Mouse (Mus musculus) Patski (cell line): Measurements from ENCODE around the gene Prpf4. TPM values are rescaled to one million over a fixed set of nuclear protein-coding genes. Genes with fewer than 3 reads are reported as not detected.

Experiments
- ATAC-seq: fragments of 100-300 bp; one replicate; pipeline ENCODE4 v1.8.0; 2021
- CTCF ChIA-PET: fragments of 350-600 bp; sonication (Branson Sonifier 250); formaldehyde crosslinking; loops from one replicate; lab custom pipeline; 2022; ENCODE audit warnings: inconsistent platforms; lab: Charles Lee
- POLR2A ChIA-PET: fragments of 350-600 bp; sonication (Branson Sonifier 250); formaldehyde crosslinking; loops from one replicate; lab custom pipeline; 2022; ENCODE audit warnings: antibody characterized with exemption, inconsistent platforms; lab: Charles Lee
- DNase-seq: peaks from one replicate; pipeline ENCODE4 v3.0.0-alpha.2; 2011; ENCODE audit warnings: low read depth, low spot score
- H3K27me3 ChIP-seq: fragments of 371-371 bp; one replicate; pipeline ENCODE4 v1.5.1; 2021
- CTCF ChIP-seq: fragments of 100-300 bp; IDR thresholded peaks from one replicate; pipeline ENCODE4 v1.5.1; 2021
- in situ Hi-C: fragments of 300-500 bp; cut with MboI; formaldehyde crosslinking; loops from 3 replicates; pipeline ENCODE4 v1.11.1; 2018; ENCODE audit warnings: low pct_unique_long_range_greater_than_20kb, mixed read lengths
- polyA plus RNA-seq: library from polyadenylated mRNA; unstranded; gene quantifications from one replicate; pipeline ENCODE4 v1.2.3, GENCODE M21; 2021

Prpf4 gene
- polyA plus RNA-seq, 1 experiment from 2014 or later: 10.9 TPM

DNA sequence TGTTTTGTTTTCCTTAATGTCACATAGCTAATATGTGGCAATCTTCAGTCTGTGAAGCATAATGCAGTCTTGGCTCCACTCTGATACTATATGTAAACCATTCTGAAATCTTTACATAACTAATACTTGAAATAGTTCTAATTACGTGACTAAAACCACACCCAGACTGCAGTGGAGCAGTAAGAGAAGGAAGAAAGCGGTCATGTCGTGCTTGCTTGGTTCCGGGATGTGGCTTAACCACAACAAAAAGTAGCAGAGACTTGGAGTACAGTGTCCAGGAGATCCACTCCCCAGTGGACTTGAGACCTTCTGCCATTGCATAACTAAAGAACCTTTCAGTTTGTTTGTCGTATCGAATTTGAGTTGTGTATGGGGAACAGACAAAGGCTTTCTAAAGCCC, 41.0 kb upstream of the Prpf4 start:
- ATAC-seq (peak; percentile 44), DNase-seq (no peak)
- ChIA-PET POLR2A (no interaction called here), CTCF (interaction anchor here (0.7 kb wide), 1 partner anchor 30 kb away, joined by 3 read pairs; no protein-coding TSS in a partner anchor)
- no peaks in the 10 kb centered on the region for H3K27me3 ChIP-seq
- no peak for TF ChIP-seq CTCF
- in situ Hi-C loops: no loop called here

GRCm38 (mm10) chr4:62369091-62369490, 39.5 kb upstream of the Prpf4 start:
- ATAC-seq: no peak
- in situ Hi-C loops: no loop called here
- no peak for DNase-seq
- CTCF ChIA-PET: interaction anchor here (1.4 kb wide), 1 partner anchor 10 kb away, joined by 4 read pairs; no protein-coding TSS in a partner anchor
- H3K27me3 ChIP-seq: no peaks in the 10 kb centered on the region
- no peak for TF ChIP-seq CTCF
- POLR2A ChIA-PET: no interaction called here

DNA sequence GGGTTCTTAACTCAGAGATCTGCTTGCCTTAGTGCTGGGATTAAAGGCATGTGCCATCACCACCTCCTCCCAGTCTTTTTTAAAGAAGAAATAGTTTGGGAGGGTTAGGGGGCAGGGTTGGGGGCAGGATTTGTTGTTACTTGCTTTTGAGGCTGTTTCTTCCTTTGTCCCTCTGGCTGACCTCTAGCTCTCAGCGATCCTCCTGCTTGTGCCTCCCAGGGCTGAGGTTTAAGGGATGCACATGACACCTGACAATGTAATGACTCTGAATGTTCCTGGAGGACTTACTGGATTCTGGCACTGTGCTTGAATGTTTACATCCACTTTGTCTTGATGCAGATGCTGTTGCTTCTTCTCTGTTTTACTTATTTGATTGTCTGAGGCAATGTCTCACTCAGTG, 36.2 kb upstream of the Prpf4 start:
- POLR2A ChIA-PET: no interaction called here
- TF ChIP-seq CTCF: no peak
- no peak for DNase-seq
- in situ Hi-C loops: no loop called here
- CTCF ChIA-PET: no interaction called here
- H3K27me3 ChIP-seq: no peaks in the 10 kb centered on the region
- ATAC-seq: no peak

DNA sequence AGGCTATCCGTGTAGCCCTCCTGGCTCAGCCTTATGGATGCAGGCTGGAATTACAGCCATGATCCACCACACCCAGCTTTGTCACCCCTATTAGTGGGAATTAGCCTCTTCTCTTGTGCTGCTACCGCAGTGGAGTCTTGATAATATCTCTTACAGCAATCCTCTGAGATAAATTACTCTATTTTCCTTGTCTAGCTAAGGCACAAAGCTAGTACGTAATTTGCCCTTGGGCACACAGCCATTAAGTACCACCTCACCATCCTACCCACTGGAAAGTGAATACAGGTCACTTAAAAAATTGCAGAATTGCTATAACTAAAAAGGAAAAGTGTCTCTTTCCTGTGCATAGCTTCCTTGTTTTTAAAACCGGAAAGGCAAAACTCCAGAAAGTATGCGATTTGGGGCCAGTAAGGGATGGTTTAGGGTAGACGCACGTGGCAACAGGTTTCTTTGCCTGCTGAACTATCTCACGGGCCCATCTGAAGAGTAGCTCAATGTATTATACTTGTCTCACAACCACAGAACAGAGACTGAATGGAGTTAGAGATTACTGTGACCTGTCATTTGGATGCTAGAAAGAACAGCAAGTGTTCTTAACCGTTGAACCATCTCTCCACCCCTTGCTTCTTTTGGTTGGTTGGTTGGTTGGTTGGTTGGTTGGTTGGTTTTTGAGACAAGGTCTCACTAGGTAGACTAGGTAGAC, 35.6 kb upstream of the Prpf4 start:
- POLR2A ChIA-PET: no interaction called here
- H3K27me3 ChIP-seq: no peaks in the 10 kb centered on the region
- CTCF ChIA-PET: interaction anchor here (0.8 kb wide), 1 partner anchor 9 kb away, joined by 3 read pairs; no protein-coding TSS in a partner anchor
- ATAC-seq (no peak), DNase-seq (no peak)
- TF ChIP-seq CTCF: no peak
- in situ Hi-C loops: no loop called here

DNA sequence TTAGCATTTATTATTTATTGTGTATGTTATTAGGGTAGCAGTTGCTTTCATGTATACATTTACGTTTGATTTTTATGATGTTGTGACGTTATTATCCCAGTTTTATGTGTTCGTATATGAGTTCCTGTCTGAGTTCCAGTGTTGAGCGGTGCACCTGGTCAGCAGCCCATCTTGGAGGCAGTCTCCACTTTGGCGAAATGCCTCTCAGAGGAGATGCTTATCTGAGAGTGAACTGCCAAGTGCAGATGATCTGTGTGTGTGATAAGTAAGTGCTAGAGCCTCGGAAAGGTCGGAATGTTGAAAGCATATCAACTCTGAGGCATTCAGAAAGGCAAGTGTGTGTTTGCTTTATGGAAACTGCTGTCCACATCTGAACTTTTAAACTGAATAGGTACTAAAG, 34.9 kb upstream of the Prpf4 start:
- POLR2A ChIA-PET: no interaction called here
- CTCF ChIA-PET: interaction anchor here (0.8 kb wide), 1 partner anchor 8 kb away, joined by 3 read pairs; no protein-coding TSS in a partner anchor

DNA sequence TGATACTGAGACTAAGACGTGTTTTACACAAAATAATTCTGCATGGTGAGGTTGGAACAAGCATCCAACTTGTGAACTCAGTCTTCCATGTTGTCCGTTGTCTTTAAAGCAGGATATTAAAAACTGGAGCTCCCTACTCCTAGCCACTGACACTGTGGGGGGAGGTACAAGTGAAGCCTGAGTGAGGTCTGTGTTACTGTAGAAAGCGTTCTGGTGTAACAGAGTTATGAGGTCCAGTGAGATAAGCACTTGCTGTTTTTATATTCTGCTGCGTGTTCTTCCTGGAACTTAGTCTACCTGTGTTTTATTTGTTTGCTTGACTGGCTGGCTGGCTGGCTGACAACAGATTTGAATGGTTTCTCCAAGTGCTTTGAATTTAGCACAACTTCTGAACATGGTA, 34.3 kb upstream of the Prpf4 start:
- ChIA-PET CTCF (no interaction called here), POLR2A (no interaction called here)
- ATAC-seq (no peak), DNase-seq (no peak)
- TF ChIP-seq CTCF: no peak
- in situ Hi-C loops: no loop called here
- H3K27me3 ChIP-seq: no peaks in the 10 kb centered on the region

More for the DNA sequence above, 34.9 kb upstream of the Prpf4 start:
- ATAC-seq (no peak), DNase-seq (no peak)
- in situ Hi-C loops: no loop called here
- TF ChIP-seq CTCF: no peak
- H3K27me3 ChIP-seq: no peaks in the 10 kb centered on the region

- no peaks in the 10 kb centered on the region for H3K27me3 ChIP-seq
- no peak for TF ChIP-seq CTCF
- DNase-seq: no peak
- ATAC-seq: no peak
- in situ Hi-C loops: no loop called here
- POLR2A ChIA-PET: no interaction called here
- CTCF ChIA-PET: no interaction called here
Measured at GRCm38 (mm10) chr4:62376123-62376522, 32.5 kb upstream of the Prpf4 start.

- in situ Hi-C loops: no loop called here
- CTCF ChIA-PET: no interaction called here
- no peak for DNase-seq
- POLR2A ChIA-PET: no interaction called here
- no peak for TF ChIP-seq CTCF
- no peaks in the 10 kb centered on the region for H3K27me3 ChIP-seq
- no peak for ATAC-seq
Measured at GRCm38 (mm10) chr4:62379724-62380381, 28.7 kb upstream of the Prpf4 start.

DNA sequence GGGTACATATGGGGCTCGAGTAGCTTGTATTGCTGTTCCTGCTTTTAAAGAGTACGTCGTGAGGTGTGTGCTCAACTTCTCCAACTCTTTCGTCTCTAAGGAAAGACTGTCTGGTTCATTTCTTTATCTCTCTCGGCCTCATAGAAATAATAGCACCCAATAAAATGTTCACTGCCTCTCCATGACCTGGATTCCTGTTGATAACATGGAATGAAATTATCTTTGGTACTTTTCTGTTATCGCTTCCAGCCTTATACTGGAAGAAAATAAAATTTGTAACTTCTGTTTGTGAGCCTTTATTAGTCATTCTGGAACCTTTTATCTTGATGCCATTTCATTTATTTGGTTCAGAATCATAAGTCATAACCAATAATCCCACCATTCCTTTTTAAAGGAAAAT, 25.4 kb upstream of the Prpf4 start:
- no peak for TF ChIP-seq CTCF
- DNase-seq (no peak), ATAC-seq (no peak)
- in situ Hi-C loops: no loop called here
- no peaks in the 10 kb centered on the region for H3K27me3 ChIP-seq
- ChIA-PET POLR2A (no interaction called here), CTCF (no interaction called here)

DNA sequence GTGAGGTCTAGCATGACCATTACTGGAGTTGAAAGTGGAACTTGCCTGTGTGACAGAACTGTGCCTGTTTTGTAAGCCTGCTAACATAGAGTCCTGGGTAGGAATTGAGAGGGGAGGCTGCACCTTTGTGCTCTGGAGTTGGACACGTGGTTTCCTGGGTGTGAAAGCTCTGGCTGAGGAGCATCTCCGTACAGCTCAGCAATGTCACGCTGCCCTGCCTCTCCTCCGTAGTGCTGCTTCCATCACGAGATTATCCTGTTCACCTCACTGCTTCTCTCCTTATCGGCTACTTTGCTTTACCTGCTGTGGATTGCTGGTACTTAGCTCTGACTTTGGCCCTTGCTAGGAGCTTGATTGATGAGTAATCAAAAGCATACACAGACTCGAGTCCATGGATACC, 24.8 kb upstream of the Prpf4 start:
- POLR2A ChIA-PET: no interaction called here
- no peak for TF ChIP-seq CTCF
- CTCF ChIA-PET: no interaction called here
- ATAC-seq: no peak
- no peak for DNase-seq
- H3K27me3 ChIP-seq: no peaks in the 10 kb centered on the region
- in situ Hi-C loops: no loop called here

DNA sequence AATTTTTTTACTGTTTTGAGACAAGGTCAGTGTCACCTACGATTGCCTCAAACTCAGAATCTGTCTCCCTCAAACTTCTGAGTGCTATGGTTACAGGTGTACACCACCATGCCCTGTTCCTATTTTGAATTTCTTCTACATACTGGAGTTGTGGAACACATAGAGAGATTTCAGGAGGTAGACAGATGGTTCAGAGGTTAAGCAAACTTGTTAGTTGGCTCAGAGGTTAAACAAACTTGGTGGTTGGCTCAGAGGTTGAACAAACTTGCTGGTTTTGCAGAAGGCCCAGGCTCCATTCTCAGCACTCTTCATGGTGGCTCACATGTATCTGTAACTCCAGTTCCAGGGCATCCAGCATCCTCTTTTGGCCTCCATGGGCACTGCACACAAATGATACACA, 24.4 kb upstream of the Prpf4 start:
- in situ Hi-C loops: no loop called here
- DNase-seq (no peak), ATAC-seq (no peak)
- ChIA-PET POLR2A (no interaction called here), CTCF (no interaction called here)
- no peaks in the 10 kb centered on the region for H3K27me3 ChIP-seq
- TF ChIP-seq CTCF: no peak
